Mouse (Mus musculus): Measurements from ENCODE around the gene Abce1. TPM values are rescaled to one million over a fixed set of nuclear protein-coding genes. Genes with fewer than 3 reads are reported as not detected.
"Not testable (repeated sequence)": the region's sequence is repeated elsewhere in the genome, so short reads cannot be mapped to it uniquely, and the experiment has no call there.

Gene Abce1
- total and polyA plus RNA-seq, 2 experiments: 10.3 to 68.6 TPM

- H3K36me3 ChIP-seq (ENCODE audit: control insufficient read depth, insufficient read depth, low read length): peaks cover 57% of the 10 kb centered on the region
- TF ChIP-seq POLR2A (IDR thresholded peaks at IDR 0.05; ENCODE audit: extremely low read depth, insufficient read depth, low read length) (no peak), CTCF (IDR thresholded peaks at IDR 0.05; ENCODE audit: low read depth, low read length) (no peak)
- DNase-seq (ENCODE audit: extremely low read depth, low read depth, low spot score): no peak
Measured at GRCm38 (mm10) chr8:79692531-79692930, 19.0 kb downstream of the Abce1 start.

DNA sequence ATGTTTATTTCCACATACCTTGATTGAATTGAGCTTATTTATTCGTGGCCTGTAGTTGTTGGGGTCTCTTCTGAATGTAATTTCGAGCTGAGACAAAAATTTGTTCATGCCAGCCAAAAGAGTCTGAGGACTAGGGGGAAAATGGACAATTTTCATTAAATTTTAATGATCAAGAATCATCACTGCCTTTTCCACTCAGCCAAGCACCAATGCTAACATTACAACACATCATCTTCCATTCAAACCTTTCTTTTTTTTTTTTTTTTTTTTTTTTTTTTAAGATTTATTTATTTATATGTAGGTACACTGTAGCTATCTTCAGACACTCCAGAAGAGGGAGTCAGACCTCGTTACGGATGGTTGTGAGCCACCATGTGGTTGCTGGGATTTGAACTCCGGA is 25.6 kb downstream of the Abce1 start:
- H3K36me3 ChIP-seq (ENCODE audit: control insufficient read depth, insufficient read depth, low read length): peaks cover 58% of the 10 kb centered on the region
- not testable (repeated sequence) for H3K4me1 ChIP-seq (ENCODE audit: control insufficient read depth, insufficient read depth, low read length); H3K27me3 ChIP-seq (ENCODE audit: control insufficient read depth, insufficient read depth, low read length); H3K79me2 ChIP-seq (ENCODE audit: control insufficient read depth, insufficient read depth, low read length); H3K4me3 ChIP-seq (ENCODE audit: insufficient read depth, low read depth, low read length); DNase-seq (ENCODE audit: extremely low read depth, low read depth, low spot score); H3K27ac ChIP-seq (replicated peaks; ENCODE audit: insufficient read depth, low read depth, low read length); H3K9ac ChIP-seq (ENCODE audit: low read depth, low read length)
- 91% methylated on average over 5 of the region's 5 CpGs for WGBS

More at GRCm38 (mm10) chr8:79692531-79692930, 19.0 kb downstream of the Abce1 start:
- Histone ChIP-seq H3K4me1 (ENCODE audit: control insufficient read depth, insufficient read depth, low read length) (no peaks in the 10 kb centered on the region), H3K9ac (ENCODE audit: low read depth, low read length) (no peak overlapping the region), H3K79me2 (ENCODE audit: control insufficient read depth, insufficient read depth, low read length) (no peaks in the 10 kb centered on the region), H3K27ac (replicated peaks; ENCODE audit: insufficient read depth, low read depth, low read length) (no peak overlapping the region), H3K27me3 (ENCODE audit: control insufficient read depth, insufficient read depth, low read length) (no peaks in the 10 kb centered on the region), H3K4me3 (ENCODE audit: insufficient read depth, low read depth, low read length) (no peak overlapping the region)
- WGBS: 85% methylated on average over 2 of the region's 2 CpGs

- peak; percentile 10 for DNase-seq (ENCODE audit: extremely low read depth, low read depth, low spot score)
- peaks cover 3% of the 10 kb centered on the region; the same call in 1 of the 2 replicates for H3K4me1 ChIP-seq (ENCODE audit: control insufficient read depth, insufficient read depth, low read length)
- 30% methylated on average over 2 of the region's 2 CpGs for WGBS
- no peaks in the 10 kb centered on the region for H3K27me3 ChIP-seq (ENCODE audit: control insufficient read depth, insufficient read depth, low read length)
- peaks cover 20% of the 10 kb centered on the region for H3K36me3 ChIP-seq (ENCODE audit: control insufficient read depth, insufficient read depth, low read length)
- no peak overlapping the region for H3K9ac ChIP-seq (ENCODE audit: low read depth, low read length)
- H3K4me3 ChIP-seq (ENCODE audit: insufficient read depth, low read depth, low read length): no peak overlapping the region
- H3K79me2 ChIP-seq (ENCODE audit: control insufficient read depth, insufficient read depth, low read length): no peaks in the 10 kb centered on the region
- TF ChIP-seq CTCF (IDR thresholded peaks at IDR 0.05; ENCODE audit: low read depth, low read length) (no peak), POLR2A (IDR thresholded peaks at IDR 0.05; ENCODE audit: extremely low read depth, insufficient read depth, low read length) (no peak)
- H3K27ac ChIP-seq (replicated peaks; ENCODE audit: insufficient read depth, low read depth, low read length): no peak overlapping the region
Measured at GRCm38 (mm10) chr8:79680965-79681364, 30.6 kb downstream of the Abce1 start.

DNA sequence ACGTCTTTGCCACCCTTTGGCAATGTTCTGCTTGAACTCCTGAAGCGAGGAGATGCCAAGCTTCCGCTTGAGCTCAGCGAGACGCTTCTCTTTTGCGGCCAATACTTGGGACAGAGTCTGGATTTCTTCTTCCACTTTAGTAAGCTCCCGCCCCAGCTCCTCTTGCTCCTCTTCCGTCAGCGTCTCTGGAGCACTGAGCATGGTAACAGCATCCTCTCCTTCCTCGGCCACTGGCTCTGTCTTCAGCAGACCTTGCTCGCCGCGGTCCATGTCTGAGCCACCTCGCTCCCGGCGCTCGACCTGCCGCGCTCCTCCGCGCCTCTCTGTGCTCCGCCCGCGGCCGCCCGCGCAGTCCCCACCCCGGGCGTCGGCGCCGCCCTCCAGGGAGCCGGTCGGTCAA is 31.0 kb downstream of the Abce1 start:
- 2% methylated on average over 34 of the region's 34 CpGs for WGBS
- peaks cover 17% of the 10 kb centered on the region for H3K36me3 ChIP-seq (ENCODE audit: control insufficient read depth, insufficient read depth, low read length)
- DNase-seq (ENCODE audit: extremely low read depth, low read depth, low spot score): peak; percentile 32
- H3K27ac ChIP-seq (replicated peaks; ENCODE audit: insufficient read depth, low read depth, low read length): no peak overlapping the region
- no peaks in the 10 kb centered on the region for H3K79me2 ChIP-seq (ENCODE audit: control insufficient read depth, insufficient read depth, low read length)
- no peak for TF ChIP-seq POLR2A (IDR thresholded peaks at IDR 0.05; ENCODE audit: extremely low read depth, insufficient read depth, low read length)
- TF ChIP-seq CTCF (IDR thresholded peaks at IDR 0.05; ENCODE audit: low read depth, low read length): no peak
- H3K4me1 ChIP-seq (ENCODE audit: control insufficient read depth, insufficient read depth, low read length): peaks cover 3% of the 10 kb centered on the region; the same call in 1 of the 2 replicates
- H3K9ac ChIP-seq (ENCODE audit: low read depth, low read length): 0 out of 2 replicates have a peak overlapping the region, but pooled peaks have one; percentile 30
- peak overlapping the region; percentile 58 for H3K4me3 ChIP-seq (ENCODE audit: insufficient read depth, low read depth, low read length)
- H3K27me3 ChIP-seq (ENCODE audit: control insufficient read depth, insufficient read depth, low read length): no peaks in the 10 kb centered on the region

DNA sequence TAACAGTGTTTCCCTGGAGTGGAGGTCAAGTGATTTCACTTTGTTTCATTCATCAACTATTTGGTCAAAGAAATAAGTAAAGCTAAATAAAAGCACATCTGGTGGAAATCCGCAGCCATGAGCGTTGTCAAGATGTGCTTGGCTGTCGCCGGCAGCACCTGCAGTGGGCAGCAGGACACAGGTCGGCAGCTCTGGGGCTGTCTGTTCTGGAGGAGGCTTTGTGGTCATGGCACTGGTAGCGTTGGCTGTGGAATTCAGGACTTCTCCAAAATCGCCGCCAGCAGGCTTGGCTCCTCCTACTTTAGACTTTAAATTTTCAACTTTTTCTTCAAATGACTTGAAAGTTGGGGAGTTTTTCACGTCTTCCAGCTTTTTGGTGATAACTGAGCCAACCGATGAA is 31.5 kb downstream of the Abce1 start:
- peaks cover 17% of the 10 kb centered on the region for H3K36me3 ChIP-seq (ENCODE audit: control insufficient read depth, insufficient read depth, low read length)
- H3K27me3 ChIP-seq (ENCODE audit: control insufficient read depth, insufficient read depth, low read length); H3K4me3 ChIP-seq (ENCODE audit: insufficient read depth, low read depth, low read length); H3K27ac ChIP-seq (replicated peaks; ENCODE audit: insufficient read depth, low read depth, low read length); DNase-seq (ENCODE audit: extremely low read depth, low read depth, low spot score); H3K4me1 ChIP-seq (ENCODE audit: control insufficient read depth, insufficient read depth, low read length); H3K79me2 ChIP-seq (ENCODE audit: control insufficient read depth, insufficient read depth, low read length); H3K9ac ChIP-seq (ENCODE audit: low read depth, low read length): not testable (repeated sequence)
- 34% methylated on average over 10 of the region's 10 CpGs for WGBS

- peaks cover 3% of the 10 kb centered on the region; the same call in 1 of the 2 replicates for H3K4me1 ChIP-seq (ENCODE audit: control insufficient read depth, insufficient read depth, low read length)
- no peak for DNase-seq (ENCODE audit: extremely low read depth, low read depth, low spot score)
- no peaks in the 10 kb centered on the region for H3K27me3 ChIP-seq (ENCODE audit: control insufficient read depth, insufficient read depth, low read length)
- no peak overlapping the region for H3K4me3 ChIP-seq (ENCODE audit: insufficient read depth, low read depth, low read length)
- no peak overlapping the region for H3K27ac ChIP-seq (replicated peaks; ENCODE audit: insufficient read depth, low read depth, low read length)
- TF ChIP-seq CTCF (IDR thresholded peaks at IDR 0.05; ENCODE audit: low read depth, low read length) (no peak), POLR2A (IDR thresholded peaks at IDR 0.05; ENCODE audit: extremely low read depth, insufficient read depth, low read length) (no peak)
- no peaks in the 10 kb centered on the region for H3K79me2 ChIP-seq (ENCODE audit: control insufficient read depth, insufficient read depth, low read length)
- H3K9ac ChIP-seq (ENCODE audit: low read depth, low read length): no peak overlapping the region
- peaks cover 12% of the 10 kb centered on the region for H3K36me3 ChIP-seq (ENCODE audit: control insufficient read depth, insufficient read depth, low read length)
- WGBS: 83% methylated on average over 5 of the region's 5 CpGs
Measured at GRCm38 (mm10) chr8:79679005-79679404, 32.5 kb downstream of the Abce1 start.

All from liver, adult 2 months (tissue).